Mouse (Mus musculus) kidney, postnatal 0 days (tissue): Measurements from ENCODE around the gene Cd40. TPM values are rescaled to one million over a fixed set of nuclear protein-coding genes. Genes with fewer than 3 reads are reported as not detected.
A peak's percentile ranks its signal among the peaks of the same experiment; 100 is the strongest.

Experiments
- ATAC-seq: fragments of 200-750 bp; cut with Nextera tagmentation; replicated peaks from 2 replicates; pipeline ENCODE4 v1.8.0; 2017; ENCODE audit warnings: low read depth, moderate number of reproducible peaks, moderate TSS enrichment, moderate library complexity; ENCODE audit not compliant: low FRiP score
- DNase-seq: peaks from one replicate; pipeline ENCODE4 v3.0.0-alpha.2; 2016; ENCODE audit warnings: low spot score
- H3K27ac ChIP-seq: fragments of 300-500 bp; sonication (generic); 2 replicates; pipeline ENCODE4 v1.5.1; 2014; ENCODE audit warnings: mild to moderate bottlenecking
- H3K27me3 ChIP-seq: fragments of 300-500 bp; sonication (generic); 2 replicates; pipeline ENCODE4 v1.6.1; 2014; ENCODE audit warnings: low read length, mixed read lengths; ENCODE audit not compliant: insufficient read depth
- H3K36me3 ChIP-seq: fragments of 300-500 bp; sonication (generic); 2 replicates; pipeline ENCODE4 v1.6.1; 2014; ENCODE audit warnings: low read length, mixed read lengths; ENCODE audit not compliant: insufficient read depth
- H3K4me1 ChIP-seq: fragments of 300-500 bp; sonication (generic); replicated peaks from 2 replicates; pipeline ENCODE4 v1.6.1; 2014; ENCODE audit warnings: antibody characterized with exemption, low read length, mixed read lengths; ENCODE audit not compliant: insufficient read depth
- H3K4me2 ChIP-seq: fragments of 300-500 bp; sonication (generic); 2 replicates; pipeline ENCODE4 v1.6.1; 2014; ENCODE audit warnings: mild to moderate bottlenecking, low read length, moderate library complexity, mixed read lengths
- H3K4me3 ChIP-seq: fragments of 300-500 bp; sonication (generic); replicated peaks from 2 replicates; pipeline ENCODE4 v1.5.1; 2014; ENCODE audit warnings: low read depth, low read length
- H3K9ac ChIP-seq: fragments of 300-500 bp; sonication (generic); 2 replicates; pipeline ENCODE4 v1.6.1; 2014; ENCODE audit warnings: low read depth, low read length
- H3K9me3 ChIP-seq: fragments of 300-500 bp; sonication (generic); replicated peaks from 2 replicates; pipeline ENCODE4 v1.6.1; 2016; ENCODE audit warnings: low read length, inconsistent platforms, mixed read lengths
- CTCF ChIP-seq: IDR thresholded peaks from 2 replicates; pipeline ENCODE4 v1.5.1; 2016; ENCODE audit warnings: antibody characterized with exemption, low read depth, mild to moderate bottlenecking, moderate library complexity
- WGBS: fragments of 180-500 bp; shearing (Covaris S2); extraction: QIAGEN DNeasy Blood & Tissue Kit; methylation state at CpG from one replicate; pipeline ENCODE4 v1.1.7; 2014; 5-methylcytosine and 5-hydroxymethylcytosine counted together
- polyA plus RNA-seq: library from polyadenylated mRNA; unstranded; fragments of >200 nt; fragmentation: Nextera tagmentation; extraction: Ambion mirVana; gene quantifications from 2 replicates; pipeline ENCODE4 v1.2.1, GENCODE M21; 2015

Gene Cd40
- polyA plus RNA-seq, 1 experiment from 2014 or later: 16.7 TPM

- no peak for ATAC-seq
- H3K36me3 ChIP-seq: no peaks in the 10 kb centered on the region
- H3K4me2 ChIP-seq: peak overlapping the region; percentile 76
- H3K4me1 ChIP-seq: 0 out of 2 replicates have a peak, but pooled peaks cover 8% of the 10 kb centered on the region
- no peaks in the 10 kb centered on the region for H3K9me3 ChIP-seq
- H3K9ac ChIP-seq: no peak overlapping the region
- no peak overlapping the region for H3K27ac ChIP-seq
- 43% methylated on average over 5 of the region's 5 CpGs for WGBS
- no peaks in the 10 kb centered on the region for H3K27me3 ChIP-seq
- DNase-seq: no peak
- peak overlapping the region; percentile 95 for H3K4me3 ChIP-seq
- TF ChIP-seq CTCF: no peak
Measured at GRCm38 (mm10) chr2:165035058-165035431, 20.4 kb upstream of the Cd40 start.

GRCm38 (mm10) chr2:165037415-165037814, 18.0 kb upstream of the Cd40 start:
- WGBS: 72% methylated on average over 4 of the region's 4 CpGs
- no peaks in the 10 kb centered on the region for H3K36me3 ChIP-seq
- no peak overlapping the region for H3K4me2 ChIP-seq
- no peak overlapping the region for H3K27ac ChIP-seq
- no peak overlapping the region for H3K4me3 ChIP-seq
- TF ChIP-seq CTCF: no peak
- no peaks in the 10 kb centered on the region for H3K9me3 ChIP-seq
- DNase-seq (no peak), ATAC-seq (no peak)
- H3K9ac ChIP-seq: no peak overlapping the region
- H3K4me1 ChIP-seq: 0 out of 2 replicates have a peak, but pooled peaks cover 8% of the 10 kb centered on the region
- no peaks in the 10 kb centered on the region for H3K27me3 ChIP-seq

GRCm38 (mm10) chr2:165042126-165042525, 13.3 kb upstream of the Cd40 start:
- no peaks in the 10 kb centered on the region for H3K36me3 ChIP-seq
- ATAC-seq (no peak), DNase-seq (no peak)
- H3K27me3 ChIP-seq: no peaks in the 10 kb centered on the region
- H3K9ac ChIP-seq: no peak overlapping the region
- no peaks in the 10 kb centered on the region for H3K4me1 ChIP-seq
- no peak overlapping the region for H3K4me2 ChIP-seq
- TF ChIP-seq CTCF: no peak
- no peaks in the 10 kb centered on the region for H3K9me3 ChIP-seq
- 66% methylated on average over 5 of the region's 5 CpGs for WGBS
- no peak overlapping the region for H3K27ac ChIP-seq
- no peak overlapping the region for H3K4me3 ChIP-seq

GRCm38 (mm10) chr2:165043090-165043636, 12.3 kb upstream of the Cd40 start:
- TF ChIP-seq CTCF: no peak
- peak overlapping the region; percentile 13; the same call in 1 of the 2 replicates for H3K4me2 ChIP-seq
- H3K9ac ChIP-seq: no peak overlapping the region
- H3K27ac ChIP-seq: no peak overlapping the region
- no peaks in the 10 kb centered on the region for H3K27me3 ChIP-seq
- H3K4me3 ChIP-seq: no peak overlapping the region
- WGBS: 2% methylated on average over 17 of the region's 17 CpGs
- no peak for ATAC-seq
- no peaks in the 10 kb centered on the region for H3K36me3 ChIP-seq
- DNase-seq: peak; percentile 33
- H3K4me1 ChIP-seq: no peaks in the 10 kb centered on the region
- no peaks in the 10 kb centered on the region for H3K9me3 ChIP-seq

GRCm38 (mm10) chr2:165043729-165044128, 11.7 kb upstream of the Cd40 start:
- Histone ChIP-seq H3K9ac (no peak overlapping the region), H3K9me3 (no peaks in the 10 kb centered on the region), H3K4me2 (no peak overlapping the region), H3K27ac (no peak overlapping the region), H3K27me3 (no peaks in the 10 kb centered on the region), H3K4me1 (no peaks in the 10 kb centered on the region), H3K36me3 (no peaks in the 10 kb centered on the region), H3K4me3 (no peak overlapping the region)
- WGBS: 54% methylated on average over 2 of the region's 2 CpGs
- ATAC-seq: no peak
- TF ChIP-seq CTCF: no peak
- no peak for DNase-seq

- Histone ChIP-seq H3K9ac (no peak overlapping the region), H3K4me1 (no peaks in the 10 kb centered on the region), H3K4me3 (no peak overlapping the region), H3K4me2 (no peak overlapping the region), H3K9me3 (no peaks in the 10 kb centered on the region), H3K36me3 (no peaks in the 10 kb centered on the region), H3K27me3 (no peaks in the 10 kb centered on the region), H3K27ac (no peak overlapping the region)
- TF ChIP-seq CTCF: no peak
- WGBS: 56% methylated on average over 5 of the region's 5 CpGs
- DNase-seq: no peak
- ATAC-seq: no peak
Measured at GRCm38 (mm10) chr2:165049044-165049443, 6.4 kb upstream of the Cd40 start.
